Mouse (Mus musculus): ENCODE measurements at regions not wholly inside any gene's neighbourhood (a gene's known extent, or its start where the extent isn't known, plus 50 kb on each side); places are given as distances from the start of the nearest gene placed in this dataset.

- DNase-seq (ENCODE audit: low read depth): no peak
These were observed 779.1 kb upstream of the Gm8797 start for GRCm38 (mm10) chr3:4971496-4971895.

- no peak for DNase-seq (ENCODE audit: low read depth)
These were observed 777.3 kb upstream of the Gm8797 start for GRCm38 (mm10) chr3:4973278-4973677.

- DNase-seq (ENCODE audit: low read depth): no peak
These were observed 776.8 kb upstream of the Gm8797 start for GRCm38 (mm10) chr3:4973764-4974163.

- DNase-seq (ENCODE audit: low read depth): no peak
These were observed 775.9 kb upstream of the Gm8797 start for GRCm38 (mm10) chr3:4974659-4975058.

GRCm38 (mm10) chr3:4976344-4976743 is 774.3 kb upstream of the Gm8797 start:
- no peak for DNase-seq (ENCODE audit: low read depth)

- DNase-seq (ENCODE audit: low read depth): no peak
These were observed 732.9 kb upstream of the Gm8797 start for GRCm38 (mm10) chr3:5017742-5018141.
